Mouse (Mus musculus): Measurements from ENCODE around the gene Olfr589.
"Not testable (repeated sequence)": the region's sequence is repeated elsewhere in the genome, so short reads cannot be mapped to it uniquely, and the experiment has no call there.

The Olfr589 gene

DNA sequence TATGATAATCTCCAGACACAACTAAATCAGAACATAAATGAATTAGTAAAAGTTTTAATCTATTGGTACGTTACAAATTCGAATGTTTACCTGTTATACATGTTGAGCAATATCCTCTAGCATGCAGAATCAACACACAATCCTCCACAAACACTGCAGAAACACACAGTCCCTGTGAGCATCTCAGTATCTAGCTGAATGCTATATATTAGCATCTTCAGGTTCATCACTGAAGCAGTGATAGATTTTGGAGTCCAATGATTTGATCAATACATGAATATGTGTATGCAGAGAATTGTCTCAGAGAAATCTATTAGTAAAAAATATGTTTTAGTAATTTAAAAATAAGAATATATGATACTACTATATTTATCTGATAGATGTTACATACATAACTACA, at the start of gene Olfr589:
Gene Olfr589, minus strand, starts transcription at position 101 of the 400 bp plus-strand sequence.
- DNase-seq, result no peak

DNA sequence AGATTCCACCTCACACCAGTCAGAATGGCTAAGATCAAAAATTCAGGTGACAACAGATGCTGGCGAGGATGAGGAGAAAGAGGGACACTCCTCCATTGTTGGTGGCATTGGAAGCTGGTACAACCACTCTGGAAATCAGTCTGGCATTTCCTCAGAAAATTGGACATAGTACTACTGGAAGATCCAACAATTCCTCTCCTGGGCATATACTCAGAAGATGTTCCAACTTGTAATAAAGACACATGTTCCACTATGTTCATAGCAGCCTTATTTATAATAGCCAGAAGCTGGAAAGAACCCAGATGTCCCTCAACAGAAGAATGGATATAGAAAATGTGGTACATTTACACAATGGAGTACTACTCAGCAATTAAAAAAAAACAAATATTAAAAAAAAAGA, 28.3 kb upstream of the Olfr589 start, which contains the start of gene Olfr592:
Gene Olfr592, plus strand, starts transcription at position 301 of the 400 bp plus-strand sequence.
- DNase-seq, result not testable (repeated sequence)

DNA sequence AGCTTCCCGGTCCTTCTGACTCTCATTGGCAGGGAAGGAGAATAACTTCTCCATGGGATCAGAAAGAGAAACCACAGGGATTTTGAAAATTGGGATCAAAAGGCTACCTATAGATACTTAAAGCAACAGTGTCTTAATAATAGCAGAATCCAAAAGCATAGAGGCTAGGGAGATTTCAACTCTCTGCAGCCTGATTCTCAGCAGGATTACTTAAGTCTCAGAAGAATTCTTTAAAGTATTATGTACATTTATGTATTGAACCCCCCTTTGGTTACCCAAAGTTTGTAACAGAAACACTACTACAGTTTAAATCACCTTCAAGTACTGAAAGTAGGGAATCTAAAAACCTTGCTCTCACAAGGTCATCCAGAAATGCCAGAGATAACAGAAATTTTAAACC, 22.1 kb upstream of the Olfr589 start, which contains the start of gene Olfr591:
Gene Olfr591, minus strand, starts transcription at position 101 of the 400 bp plus-strand sequence.
- DNase-seq, result no peak

DNA sequence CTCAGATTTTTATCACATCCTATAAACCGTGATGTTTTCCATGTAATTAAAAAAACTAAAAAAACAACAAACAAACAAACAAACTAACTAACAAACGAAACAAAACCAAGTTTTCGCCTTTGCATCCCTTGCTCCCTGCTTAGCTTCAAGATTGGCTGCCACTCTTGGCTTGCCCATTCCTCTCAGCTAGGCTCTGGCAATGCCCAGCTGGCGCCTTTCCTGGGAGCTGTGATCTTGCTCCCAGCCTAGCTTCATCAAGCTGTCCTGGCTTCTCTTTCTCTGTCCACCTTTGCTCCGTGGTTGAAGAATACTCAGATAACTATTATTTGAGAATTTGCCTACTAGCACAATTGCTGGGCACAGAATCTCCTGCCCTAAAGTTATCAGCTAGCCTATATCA, 13.5 kb upstream of the Olfr589 start:
- DNase-seq, result no peak

DNA sequence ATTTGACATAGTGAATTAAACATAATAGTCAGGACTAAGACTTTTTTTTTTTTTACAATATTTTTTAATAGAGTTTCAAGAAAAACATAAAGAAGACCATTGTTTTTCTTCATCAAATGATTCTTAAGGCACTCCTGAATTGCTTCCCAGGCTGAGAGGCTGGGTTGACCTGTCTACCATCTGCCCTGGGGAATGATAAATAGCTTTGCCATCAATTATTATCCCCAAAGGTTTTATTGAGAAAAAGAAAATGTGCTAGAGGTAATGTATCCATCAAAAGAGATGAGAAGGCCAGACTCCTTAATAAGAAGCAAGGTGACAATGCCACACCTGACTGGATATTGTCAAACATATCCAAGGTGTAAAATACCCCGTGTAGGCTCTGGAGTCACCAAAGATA, 15.6 kb downstream of the Olfr589 start, which contains the start of gene Olfr588-ps1:
Gene Olfr588-ps1, plus strand, starts transcription at position 301 of the 400 bp plus-strand sequence.
- DNase-seq, result no peak

DNA sequence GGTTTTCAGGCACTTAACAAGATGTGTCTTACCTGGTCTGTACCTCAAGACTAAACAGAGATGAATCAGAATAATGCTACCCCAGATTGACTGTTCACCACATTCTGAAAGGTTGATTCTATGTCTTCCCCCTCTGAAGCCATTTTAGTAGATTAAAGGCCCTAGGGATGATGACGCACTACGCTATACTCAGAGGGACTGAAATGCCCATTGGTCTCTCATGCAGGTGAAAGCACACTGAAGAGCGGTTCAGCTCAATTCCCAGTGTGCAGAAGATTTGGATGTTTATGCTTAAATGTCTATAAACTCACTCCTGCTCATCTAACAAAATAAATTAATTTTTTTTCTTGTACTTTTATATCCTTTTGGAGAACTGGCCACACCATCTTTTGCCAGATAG, 30.6 kb downstream of the Olfr589 start, which contains the start of gene Olfr586:
Gene Olfr586, minus strand, starts transcription at position 101 of the 400 bp plus-strand sequence.
- DNase-seq, result no peak

DNA sequence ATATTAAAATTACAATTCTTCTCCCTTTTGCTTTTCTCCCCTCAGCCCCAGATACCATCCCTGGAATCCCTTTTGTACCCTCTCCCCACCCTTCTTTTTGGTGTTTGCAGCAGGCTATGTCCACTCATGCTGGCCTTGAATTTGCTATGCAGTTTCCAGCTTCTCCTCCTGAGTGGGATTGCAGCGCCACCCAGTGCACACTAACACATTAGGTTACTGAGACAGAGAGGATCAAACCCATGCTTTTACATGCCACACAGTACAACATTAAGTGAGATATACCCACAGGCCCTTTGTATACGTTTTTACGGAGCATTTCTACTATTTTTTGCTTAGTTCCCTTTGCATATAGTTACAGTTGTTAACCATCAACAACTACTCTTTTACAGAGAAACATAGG, 36.8 kb downstream of the Olfr589 start:
- DNase-seq, result no peak

All from lung, adult 18-20 months (tissue).